Mouse (Mus musculus) lung, postnatal 25 days (tissue): Measurements from ENCODE around the gene Ndufc1.
"Not testable (repeated sequence)": the region's sequence is repeated elsewhere in the genome, so short reads cannot be mapped to it uniquely, and the experiment has no call there.

Source experiments
- DNase-seq: peaks from one replicate; pipeline ENCODE4 v3.0.0; 2022; ENCODE audit warnings: low spot score

Gene Ndufc1

GRCm38 (mm10) chr3:51408561-51409183, at the start of gene Ndufc1:
Ndufc1 (minus strand) TSS chr3:51408988.
- DNase-seq: peak; percentile 95

GRCm38 (mm10) chr3:51434871-51435595, 26.2 kb upstream of the Ndufc1 start:
- DNase-seq: no peak

GRCm38 (mm10) chr3:51434364-51434763, 25.6 kb upstream of the Ndufc1 start:
- not testable (repeated sequence) for DNase-seq

- no peak for DNase-seq
Measured at GRCm38 (mm10) chr3:51425394-51425793, 16.6 kb upstream of the Ndufc1 start.

- DNase-seq: no peak
Measured at GRCm38 (mm10) chr3:51421921-51422320, 13.1 kb upstream of the Ndufc1 start.

- DNase-seq: no peak
Measured at GRCm38 (mm10) chr3:51417966-51418365, 9.2 kb upstream of the Ndufc1 start.

- DNase-seq: no peak
Measured at GRCm38 (mm10) chr3:51417485-51417884, 8.7 kb upstream of the Ndufc1 start.

GRCm38 (mm10) chr3:51417135-51417458, 8.3 kb upstream of the Ndufc1 start:
- DNase-seq: no peak

GRCm38 (mm10) chr3:51416364-51417134, 7.8 kb upstream of the Ndufc1 start:
- DNase-seq: peak; percentile 16

GRCm38 (mm10) chr3:51416073-51416363, 7.2 kb upstream of the Ndufc1 start:
- DNase-seq: no peak

- peak; percentile 96 for DNase-seq
Measured at GRCm38 (mm10) chr3:51415098-51416072, 6.6 kb upstream of the Ndufc1 start, which contains the start of gene Naa15. Naa15 (plus strand) TSS chr3:51415148.

GRCm38 (mm10) chr3:51413276-51413675, 4.5 kb upstream of the Ndufc1 start:
- no peak for DNase-seq

GRCm38 (mm10) chr3:51412457-51412856, 3.7 kb upstream of the Ndufc1 start:
- no peak for DNase-seq

- DNase-seq: no peak
Measured at GRCm38 (mm10) chr3:51407870-51408560, 773 bp downstream of the Ndufc1 start.

GRCm38 (mm10) chr3:51402628-51403027, 6.2 kb downstream of the Ndufc1 start:
- no peak for DNase-seq

GRCm38 (mm10) chr3:51402054-51402453, 6.7 kb downstream of the Ndufc1 start:
- not testable (repeated sequence) for DNase-seq

GRCm38 (mm10) chr3:51400682-51401081, 8.1 kb downstream of the Ndufc1 start:
- no peak for DNase-seq

- DNase-seq: no peak
Measured at GRCm38 (mm10) chr3:51399531-51399930, 9.3 kb downstream of the Ndufc1 start.

GRCm38 (mm10) chr3:51398667-51399066, 10.1 kb downstream of the Ndufc1 start:
- no peak for DNase-seq

GRCm38 (mm10) chr3:51397700-51398299, 11.0 kb downstream of the Ndufc1 start:
- no peak for DNase-seq
